Mouse (Mus musculus): ENCODE results near the gene Tmem38a.

Tmem38a gene

DNA sequence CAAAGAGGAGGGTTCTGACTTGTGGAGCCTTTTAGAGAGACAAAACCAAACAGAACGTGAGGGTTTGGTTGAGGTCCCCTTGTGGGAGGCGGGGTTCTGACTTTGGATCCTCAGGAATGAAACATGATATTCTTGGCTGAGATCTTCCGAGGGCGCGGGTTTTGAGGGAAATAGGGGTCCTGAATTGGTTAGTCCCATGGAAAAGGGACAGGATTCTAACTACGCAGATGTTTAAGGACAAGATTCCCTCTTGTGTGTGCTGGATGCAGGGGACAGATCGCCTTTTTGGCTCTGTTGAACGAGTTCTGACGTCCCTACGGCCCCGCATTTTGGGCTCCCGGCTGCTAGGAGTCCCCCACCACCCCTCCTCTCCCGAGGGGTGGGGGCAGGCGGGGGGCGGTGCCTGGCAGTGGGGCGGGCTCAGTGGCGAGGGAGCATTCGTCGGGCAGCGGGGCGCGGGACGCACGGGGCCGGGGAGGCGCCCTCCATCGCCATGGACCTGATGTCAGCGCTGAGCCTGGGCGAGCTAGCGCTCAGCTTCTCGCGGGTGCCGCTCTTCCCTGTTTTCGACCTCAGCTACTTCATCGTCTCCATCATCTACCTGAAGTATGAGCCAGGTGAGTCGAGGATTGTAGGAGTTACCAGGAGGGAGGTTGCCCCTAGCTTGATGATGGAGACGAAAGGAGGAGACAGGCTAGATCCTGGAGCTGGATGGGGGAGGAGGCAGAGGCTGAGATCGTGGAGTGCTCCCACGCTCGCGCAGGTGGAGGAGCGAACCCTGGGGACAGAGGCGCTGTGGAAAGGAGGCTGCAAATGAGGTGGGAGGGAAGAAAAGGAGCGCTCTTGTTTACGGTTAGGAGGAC is at the start of gene Tmem38a:
Tmem38a (plus strand) TSS at position 445 of the 863 bp plus-strand sequence.
- peak in 1 of 2 experiments; percentile 29 for DNase-seq (ENCODE audit: low read depth in 1 of 2, low spot score in 2 of 2)

DNA sequence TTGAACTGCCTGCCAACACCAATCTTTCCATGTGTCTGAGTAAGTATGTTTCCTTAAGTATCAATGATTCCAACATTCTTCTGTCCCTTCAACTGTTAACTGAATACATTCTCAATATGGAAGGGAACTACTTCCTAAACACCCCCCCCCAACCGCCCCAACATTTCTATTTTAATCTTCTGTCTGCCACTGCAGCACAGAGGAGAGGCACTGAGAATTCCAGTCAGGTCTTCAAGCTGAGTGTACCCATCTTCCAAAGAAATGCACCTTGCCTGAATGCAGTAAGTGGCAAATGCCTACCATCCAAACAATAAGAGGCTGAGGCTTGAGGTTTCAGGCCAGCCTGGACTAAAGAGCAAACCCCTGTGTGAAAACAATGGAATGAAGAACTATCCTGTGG is 39.8 kb upstream of the Tmem38a start:
- no peak for DNase-seq (ENCODE audit: low read depth in 1 of 2, low spot score in 2 of 2)

DNA sequence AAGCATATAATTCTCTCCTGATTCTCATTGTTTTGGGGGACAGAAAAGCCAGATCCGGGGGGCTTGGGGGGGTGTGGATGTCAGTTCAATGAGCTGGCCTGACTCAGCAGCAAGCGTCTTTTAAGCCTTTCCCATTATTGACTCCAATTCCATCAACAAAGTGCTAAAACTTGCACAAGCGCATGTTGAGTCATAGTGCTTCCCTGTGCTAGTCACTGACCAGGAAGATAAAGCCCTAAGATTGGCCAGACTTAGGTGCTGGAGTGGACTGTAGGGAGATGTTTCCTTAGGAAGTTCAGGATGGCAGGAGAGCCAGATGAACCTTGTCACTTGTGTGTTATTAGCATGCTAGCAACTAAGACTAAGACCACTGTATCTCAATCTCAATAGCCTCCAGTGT is 37.0 kb upstream of the Tmem38a start:
- no peak for DNase-seq (ENCODE audit: low read depth in 1 of 2, low spot score in 2 of 2)

DNA sequence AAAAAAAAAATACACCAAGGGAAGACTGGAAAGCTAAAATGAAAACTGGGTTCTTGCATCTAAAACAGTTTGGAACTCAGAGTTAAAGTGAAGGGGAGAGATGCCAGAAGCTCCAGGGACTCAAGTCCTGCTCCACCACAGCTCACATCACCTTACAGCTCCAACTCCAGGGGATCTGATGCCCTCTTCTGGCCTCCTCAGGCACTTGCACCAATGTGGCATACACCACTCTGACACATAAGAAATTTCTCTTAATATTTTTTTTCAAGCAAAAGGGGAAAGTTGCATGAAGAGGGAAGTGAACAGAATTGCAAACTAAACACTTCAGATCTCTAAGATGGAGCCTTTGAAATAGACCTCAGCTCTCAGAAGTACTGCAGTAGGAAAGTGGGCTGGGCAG is 32.6 kb upstream of the Tmem38a start:
- peak in 1 of 2 experiments; percentile 14 for DNase-seq (ENCODE audit: low read depth in 1 of 2, low spot score in 2 of 2)

DNA sequence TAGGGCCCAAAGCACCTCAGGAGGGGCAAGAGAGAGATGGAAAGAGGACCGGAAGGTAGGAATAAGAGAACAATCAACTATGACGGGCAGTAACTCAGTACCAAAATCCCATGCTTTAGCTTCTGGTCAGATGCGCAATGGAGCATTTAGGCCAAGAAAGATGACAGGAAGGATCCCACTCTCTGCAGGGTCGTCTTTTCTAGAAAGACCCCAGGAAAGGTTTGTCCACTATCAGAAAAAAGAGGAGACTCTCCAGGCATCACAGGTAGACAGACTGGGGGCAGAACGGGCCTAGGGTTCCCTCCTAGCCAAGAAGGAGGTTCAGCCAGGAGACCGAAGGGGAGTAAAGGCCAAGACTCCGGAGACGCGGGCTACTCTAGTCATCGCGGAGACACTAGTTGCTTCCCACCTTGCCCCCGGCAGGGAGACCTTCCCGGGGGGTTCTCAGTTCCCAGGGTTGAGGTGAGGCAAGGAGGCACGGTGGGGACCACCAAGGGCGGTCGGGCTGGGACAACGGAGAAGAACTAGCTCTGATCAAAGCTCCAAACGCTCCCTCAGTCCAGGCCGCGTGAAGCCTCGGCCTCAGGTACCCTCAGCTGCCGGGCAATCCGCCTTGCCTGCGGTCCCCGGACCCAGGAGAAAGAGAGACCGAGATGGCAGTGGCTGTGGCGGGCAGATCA is 24.6 kb upstream of the Tmem38a start:
- no peak for DNase-seq (ENCODE audit: low read depth in 1 of 2, low spot score in 2 of 2)

DNA sequence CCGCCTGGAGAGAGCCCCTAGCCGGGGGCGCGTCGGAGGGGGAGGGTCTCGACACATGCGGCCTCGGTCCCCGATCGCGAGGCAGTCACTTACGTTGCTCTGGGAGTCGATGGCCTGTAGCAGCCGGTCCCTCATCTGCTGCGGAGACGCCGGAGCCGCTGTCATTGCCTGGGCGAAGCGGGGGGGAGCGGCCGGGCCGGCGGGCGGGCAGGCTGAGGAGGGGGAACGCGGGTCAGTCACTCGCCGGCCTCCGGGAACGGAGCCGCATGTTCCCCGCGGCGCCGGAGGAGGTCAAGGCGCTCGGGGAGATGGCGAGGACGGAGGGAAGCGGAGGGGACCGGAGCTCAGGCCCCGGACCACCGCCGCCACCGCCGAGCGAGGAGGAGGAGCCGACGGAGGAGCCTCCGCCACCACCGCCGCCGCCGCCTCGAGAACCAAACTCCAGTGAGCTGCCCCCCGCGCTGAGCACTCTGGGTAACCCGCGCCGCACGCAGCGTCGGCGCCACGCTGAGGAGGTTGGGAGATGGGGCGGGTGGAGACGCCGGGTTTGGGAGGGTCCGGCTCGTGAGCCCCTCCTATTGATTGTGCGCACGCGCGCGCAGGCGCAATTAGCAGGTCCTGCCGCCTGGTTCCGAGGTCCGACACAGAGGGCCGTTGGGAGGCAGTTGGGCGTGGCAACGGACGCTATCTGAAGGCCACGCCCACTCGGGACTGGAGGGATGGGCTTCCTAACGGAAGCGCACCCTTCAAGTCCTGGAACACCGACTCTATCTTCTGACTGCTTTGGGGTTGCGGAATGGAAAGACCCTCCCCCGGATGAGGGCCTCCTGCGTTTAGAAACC is 23.8 kb upstream of the Tmem38a start, which contains the start of gene Med26:
Med26 (minus strand) TSS at position 469 of the 842 bp plus-strand sequence.
- DNase-seq (ENCODE audit: low read depth in 1 of 2, low spot score in 2 of 2): peak; percentile 94 to 97

DNA sequence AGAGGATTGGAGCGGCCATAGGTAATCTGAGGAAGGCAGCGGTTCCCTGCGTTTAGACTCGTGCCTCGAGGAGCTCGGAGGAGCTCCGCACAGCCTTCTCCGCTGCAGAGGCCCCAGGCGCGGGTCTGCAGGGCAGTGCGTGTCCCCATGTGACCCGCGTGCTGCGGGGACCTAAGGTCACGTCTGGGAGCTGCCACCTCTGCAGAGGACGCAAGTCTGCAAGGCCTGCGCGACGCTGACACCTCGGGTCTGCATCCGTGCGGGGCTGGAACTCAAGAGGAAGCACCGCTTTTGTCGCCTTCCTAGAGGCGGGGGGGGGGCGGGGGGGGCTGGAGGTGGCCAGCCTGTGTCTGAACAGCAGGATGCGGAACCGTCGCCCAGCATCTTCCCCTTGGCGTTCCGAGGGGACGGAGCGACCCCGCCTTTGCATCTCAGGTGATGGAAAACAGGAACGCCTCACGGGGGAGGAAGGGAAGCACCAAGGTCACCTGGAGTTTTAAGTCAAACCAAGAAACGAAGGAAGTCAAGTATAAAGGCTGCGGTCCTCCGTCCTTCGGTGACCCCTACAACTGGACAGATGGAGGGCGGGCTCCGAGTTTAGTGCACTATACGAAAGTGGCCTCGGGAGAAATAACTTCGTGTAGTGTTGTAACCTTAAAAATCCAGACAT is 23.1 kb upstream of the Tmem38a start:
- DNase-seq (ENCODE audit: low read depth in 1 of 2, low spot score in 2 of 2): no peak

DNA sequence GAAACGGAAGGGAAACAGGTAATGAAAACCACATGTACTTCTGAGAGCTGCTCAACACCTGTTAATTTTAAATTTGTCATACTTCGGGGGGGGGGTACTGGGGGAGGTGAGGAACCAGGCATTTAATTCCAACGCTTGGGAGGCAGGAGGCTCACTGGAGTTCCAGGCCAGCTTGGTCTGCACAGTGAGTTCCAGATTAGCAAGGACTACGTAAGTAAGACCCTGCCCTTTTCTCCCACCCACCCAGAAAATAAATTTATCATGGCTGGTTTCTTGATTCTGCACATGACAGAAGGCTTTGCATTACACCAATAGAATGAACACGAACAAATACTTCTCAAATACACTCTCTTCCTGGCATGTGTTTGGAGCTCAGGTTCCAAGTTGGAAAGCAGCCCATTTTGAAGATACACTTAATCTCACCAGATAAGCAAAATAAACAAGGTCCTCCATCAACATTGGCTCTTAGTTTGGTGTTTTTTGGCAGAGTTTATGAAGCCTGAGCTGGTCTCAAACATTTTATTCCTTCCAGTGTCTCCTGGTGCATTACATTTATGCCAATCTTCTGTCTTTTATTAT is 22.5 kb upstream of the Tmem38a start:
- no peak for DNase-seq (ENCODE audit: low read depth in 1 of 2, low spot score in 2 of 2)

DNA sequence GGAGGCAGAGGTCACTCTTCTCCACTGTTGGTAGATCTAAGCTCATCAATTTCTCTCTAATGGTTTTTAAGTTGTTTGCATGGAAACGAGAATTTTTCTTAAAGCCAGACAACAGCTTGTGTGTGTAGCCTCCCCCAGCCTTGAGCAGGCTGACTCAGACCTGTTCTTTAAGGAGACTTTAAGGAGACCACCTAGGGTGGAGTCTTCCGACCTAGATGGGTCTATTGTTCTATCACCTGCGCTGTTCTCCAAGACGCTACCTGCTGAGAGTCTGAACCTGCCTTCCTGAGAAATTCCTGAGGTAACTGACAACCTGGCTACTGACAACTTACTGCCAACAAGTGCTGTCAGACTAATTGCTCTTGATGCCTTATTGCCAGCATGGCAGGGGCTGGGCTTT is 16.1 kb upstream of the Tmem38a start:
- DNase-seq (ENCODE audit: low read depth in 1 of 2, low spot score in 2 of 2): no peak

DNA sequence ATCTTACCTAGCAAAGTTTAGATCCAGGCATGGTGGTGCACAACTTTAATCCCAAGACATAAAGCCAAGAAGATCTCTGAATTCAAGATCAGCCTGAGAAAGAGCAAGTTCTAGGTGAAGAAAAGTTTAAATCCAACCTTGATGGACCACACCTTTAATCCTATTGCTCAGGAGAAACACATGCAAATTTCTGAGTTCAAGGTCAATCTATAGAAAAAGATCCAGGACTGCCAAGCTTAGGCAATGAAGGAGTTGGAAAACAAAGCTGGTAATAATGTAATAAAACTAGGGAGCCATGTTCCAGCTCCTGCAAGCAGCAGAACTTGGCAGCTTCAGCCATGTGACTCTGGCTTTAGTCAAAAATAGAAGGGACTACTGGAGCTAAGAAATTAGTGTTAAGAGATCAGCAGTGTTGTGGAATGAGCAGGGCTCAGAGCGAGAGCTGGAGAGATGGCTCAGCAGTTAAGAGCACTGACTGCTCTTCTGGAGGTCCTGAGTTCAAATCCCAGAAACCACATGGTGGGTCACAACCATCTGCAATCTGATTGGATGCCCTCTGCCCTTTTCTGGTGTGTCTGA is 10.7 kb upstream of the Tmem38a start:
- DNase-seq (ENCODE audit: low read depth in 1 of 2, low spot score in 2 of 2): no peak

DNA sequence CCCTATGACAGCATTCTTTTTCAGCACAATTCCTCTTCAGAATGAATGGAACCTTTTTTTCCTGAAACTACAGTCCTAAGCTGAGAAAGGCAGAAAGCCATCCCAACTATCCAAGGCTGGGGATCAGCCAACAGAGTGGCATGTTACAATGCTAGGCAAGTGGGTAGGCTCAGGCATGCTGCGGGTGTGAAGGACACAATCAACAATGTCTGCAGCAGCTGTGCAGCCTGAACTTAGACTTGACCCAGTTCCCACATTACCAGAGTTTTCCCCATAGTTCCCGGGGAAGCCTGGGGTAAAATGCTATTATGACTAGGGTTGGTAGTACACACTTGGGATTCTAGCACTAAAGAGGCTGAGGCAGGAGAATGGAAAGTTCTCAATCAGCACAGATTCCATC is 5.9 kb upstream of the Tmem38a start:
- DNase-seq (ENCODE audit: low read depth in 1 of 2, low spot score in 2 of 2): no peak

DNA sequence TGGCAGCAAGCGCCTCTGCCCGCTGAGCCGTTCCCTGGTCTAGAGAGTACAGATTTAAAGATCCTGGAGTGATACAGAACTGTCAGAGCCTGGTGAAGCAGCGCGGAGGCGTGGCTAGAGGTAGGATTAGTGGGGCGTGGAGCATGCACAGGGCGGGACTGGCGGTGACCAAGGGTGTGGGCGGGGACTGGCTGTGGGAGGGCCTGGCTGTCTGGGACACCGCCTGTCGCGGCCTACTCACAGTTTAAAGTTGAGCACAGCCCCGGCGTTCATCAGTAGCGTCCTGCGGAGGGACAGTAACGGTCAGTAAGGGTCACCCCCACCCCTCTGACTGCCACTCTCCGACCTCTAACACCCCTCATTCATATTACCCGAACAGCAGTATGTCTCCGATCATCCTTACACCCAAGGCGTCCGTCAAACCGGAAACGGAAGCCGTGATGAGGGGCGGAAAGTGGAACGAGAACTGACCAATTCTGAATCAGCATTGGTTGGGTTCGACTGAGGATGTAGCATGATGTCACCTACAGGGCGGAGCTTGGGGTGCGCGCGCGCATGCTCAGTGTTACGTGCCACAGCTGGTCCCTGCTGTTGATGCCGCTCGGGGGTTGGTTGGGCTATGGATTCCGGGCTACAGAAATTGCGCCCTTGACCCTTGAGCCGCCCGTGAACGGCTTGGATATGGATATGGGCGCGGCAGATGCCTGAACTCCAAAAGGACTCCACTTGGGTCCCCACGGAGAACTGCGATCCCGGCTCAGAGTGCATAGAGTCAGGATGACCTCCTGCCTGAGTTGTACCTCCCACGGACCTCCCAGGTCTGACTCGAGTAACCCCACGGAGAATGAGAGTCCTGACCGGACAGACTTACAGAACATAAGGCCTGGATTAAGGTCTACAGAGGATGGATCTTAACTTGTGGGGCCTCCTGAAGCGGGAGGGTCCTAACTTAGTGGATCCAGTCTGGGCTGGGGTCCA is 933 bp upstream of the Tmem38a start, which contains the start of gene Smim7:
Smim7 (minus strand) TSS at position 456 of the 978 bp plus-strand sequence.
- DNase-seq (ENCODE audit: low read depth in 1 of 2, low spot score in 2 of 2): peak; percentile 97 to 98

DNA sequence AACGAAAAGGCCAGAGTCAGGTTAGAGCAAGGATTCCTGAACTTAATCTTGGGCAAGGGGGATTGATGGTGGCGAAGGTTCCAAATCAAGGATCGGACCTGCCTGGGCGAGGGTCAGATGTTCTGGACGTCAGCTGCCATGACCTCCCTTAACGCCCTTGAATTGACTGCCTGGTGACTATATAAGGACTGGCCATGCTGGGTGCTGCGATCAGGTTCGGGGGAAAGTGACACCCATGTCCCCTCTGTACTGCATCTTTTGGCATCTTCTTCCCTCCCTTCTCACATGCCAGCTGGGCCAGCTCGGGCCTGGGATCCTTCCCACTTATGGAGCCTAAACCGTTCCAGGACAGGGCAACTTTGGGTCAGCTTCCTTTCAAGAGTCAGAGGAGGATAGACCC is 652 bp downstream of the Tmem38a start:
- DNase-seq (ENCODE audit: low read depth in 1 of 2, low spot score in 2 of 2): no peak

DNA sequence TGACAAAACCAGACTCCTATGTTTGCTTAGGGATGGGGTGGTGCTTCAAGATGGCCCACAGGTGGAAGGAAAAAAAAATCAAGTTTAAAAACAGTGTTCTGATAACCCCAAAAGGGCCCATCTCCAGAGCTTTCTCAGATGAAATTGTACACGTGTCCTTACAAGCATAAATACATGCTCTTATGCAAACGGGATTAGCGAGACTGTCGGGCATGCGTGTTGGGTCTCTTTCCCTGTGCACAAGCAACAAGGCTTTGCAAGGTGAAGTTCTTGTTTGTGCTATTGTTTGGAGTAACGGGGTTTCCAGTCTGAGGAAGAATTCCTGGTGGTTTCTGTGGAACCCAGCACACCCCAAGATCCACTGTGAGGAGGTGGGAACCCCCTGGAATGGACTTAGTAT is 1.6 kb downstream of the Tmem38a start:
- DNase-seq (ENCODE audit: low read depth in 1 of 2, low spot score in 2 of 2): no peak

DNA sequence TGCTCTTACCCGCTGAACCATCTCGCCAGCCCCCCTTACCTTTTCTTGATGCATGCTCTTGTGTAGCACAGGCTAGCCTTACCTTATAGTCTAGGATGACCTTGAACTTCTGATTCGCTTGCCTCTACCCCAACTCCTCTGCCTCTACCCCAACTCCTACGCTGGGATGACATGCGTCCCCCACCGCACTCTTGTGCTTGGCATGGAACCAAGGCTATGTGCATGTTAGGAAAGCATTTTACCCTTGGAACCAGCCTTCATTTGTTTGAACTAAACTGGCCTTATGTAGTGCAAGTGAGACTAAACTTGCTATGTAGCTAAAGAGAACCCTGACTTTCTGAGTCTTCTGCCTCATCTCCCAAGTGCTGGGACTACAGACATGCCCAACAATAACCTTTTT is 4.1 kb downstream of the Tmem38a start:
- DNase-seq (ENCODE audit: low read depth in 1 of 2, low spot score in 2 of 2): no peak

DNA sequence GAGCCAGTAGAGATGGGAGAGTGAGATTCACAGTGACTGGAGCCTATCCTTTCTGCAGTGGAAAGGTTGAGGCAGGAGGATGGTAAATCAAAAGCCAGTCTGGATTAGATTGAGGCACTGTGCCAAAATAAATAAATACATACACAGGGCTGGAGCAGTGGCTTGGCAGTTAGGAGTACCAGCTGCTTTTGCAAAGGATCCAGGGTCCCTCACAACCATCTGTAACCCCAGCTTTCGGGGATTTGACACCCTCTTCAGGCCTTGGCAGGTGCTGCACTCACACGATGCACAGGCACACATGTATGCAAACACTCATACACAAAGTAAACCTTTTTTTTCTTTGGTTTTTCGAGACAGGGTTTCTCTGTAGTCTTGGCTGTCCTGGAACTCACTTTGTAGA is 5.4 kb downstream of the Tmem38a start:
- no peak for DNase-seq (ENCODE audit: low read depth in 1 of 2, low spot score in 2 of 2)

DNA sequence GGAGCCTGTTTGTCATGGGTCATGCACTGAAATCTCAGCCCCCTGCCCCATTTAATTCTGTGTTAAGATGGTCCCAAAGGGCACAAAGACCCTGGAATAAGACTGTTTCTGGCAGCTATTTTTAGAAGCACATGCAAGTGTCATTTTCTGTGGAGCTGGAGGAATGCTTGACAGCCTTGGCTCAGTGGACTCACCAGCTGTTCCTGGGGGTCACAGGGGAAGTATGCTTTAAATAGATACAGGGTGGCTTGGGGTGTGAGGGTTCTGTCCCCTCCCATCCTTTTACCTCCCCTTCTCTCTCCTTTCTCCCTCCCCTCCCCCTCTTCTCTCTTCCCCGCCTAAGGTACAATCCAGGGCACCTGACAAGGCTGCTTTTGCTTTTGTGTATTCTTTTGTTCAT is 6.1 kb downstream of the Tmem38a start:
- no peak for DNase-seq (ENCODE audit: low read depth in 1 of 2, low spot score in 2 of 2)

DNA sequence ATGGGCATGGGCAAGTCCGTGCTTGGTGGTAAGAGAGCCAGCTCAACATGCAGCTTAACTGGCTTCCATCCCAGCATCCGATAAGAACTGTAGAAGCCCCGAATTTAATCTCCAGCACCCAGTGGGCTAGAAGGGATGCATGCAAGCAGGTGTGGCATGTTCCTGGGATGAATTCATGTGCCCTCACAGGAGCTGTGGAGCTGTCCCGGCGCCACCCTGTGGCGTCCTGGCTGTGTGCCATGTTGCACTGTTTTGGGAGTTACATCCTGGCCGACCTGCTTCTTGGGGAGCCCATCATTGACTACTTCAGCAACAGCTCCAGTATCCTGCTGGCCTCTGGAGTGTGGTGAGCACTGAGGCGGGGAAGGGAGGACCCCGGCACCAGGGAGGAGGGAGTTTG is 7.5 kb downstream of the Tmem38a start:
- DNase-seq (ENCODE audit: low read depth in 1 of 2, low spot score in 2 of 2): no peak

All from monocyte, adult 2 months (primary cell).